Mouse (Mus musculus) liver, postnatal 0 days (tissue): ENCODE measurements around the gene Tesk2. TPM values are rescaled to one million over a fixed set of nuclear protein-coding genes. Genes with fewer than 3 reads are reported as not detected.
A peak's percentile ranks its signal among the peaks of the same experiment; 100 is the strongest.

Experiments used
- ATAC-seq: fragments of 200-750 bp; cut with Nextera tagmentation; 2 replicates; pipeline ENCODE4 v1.8.0; 2017; ENCODE audit warnings: mild to moderate bottlenecking, moderate library complexity
- DNase-seq: peaks from one replicate; pipeline ENCODE4 v3.0.0-alpha.2; 2016
- H3K27ac ChIP-seq: fragments of 300-500 bp; sonication (generic); 2 replicates; pipeline ENCODE4 v1.5.1; 2014; ENCODE audit warnings: antibody characterized with exemption, moderate library complexity, mild to moderate bottlenecking, low read depth
- H3K27me3 ChIP-seq: fragments of 300-500 bp; sonication (generic); 2 replicates; pipeline ENCODE4 v1.6.1; 2014; ENCODE audit warnings: low read length, control low read depth, mixed read lengths; ENCODE audit not compliant: insufficient read depth
- H3K36me3 ChIP-seq: fragments of 300-500 bp; sonication (generic); replicated peaks from 2 replicates; pipeline ENCODE4 v1.6.1; 2014; ENCODE audit warnings: mild to moderate bottlenecking, control low read depth, low read length, moderate library complexity, mixed read lengths; ENCODE audit not compliant: insufficient read depth
- H3K4me1 ChIP-seq: fragments of 300-500 bp; sonication (generic); 2 replicates; pipeline ENCODE4 v1.6.1; 2014; ENCODE audit warnings: antibody characterized with exemption, mild to moderate bottlenecking, control low read depth; ENCODE audit not compliant: insufficient read depth
- H3K4me2 ChIP-seq: fragments of 300-500 bp; sonication (generic); 2 replicates; pipeline ENCODE4 v1.6.1; 2014; ENCODE audit warnings: low read depth, mild to moderate bottlenecking, low read length, moderate library complexity, mixed read lengths
- H3K4me3 ChIP-seq: fragments of 300-500 bp; sonication (generic); 2 replicates; pipeline ENCODE4 v1.5.1; 2014; ENCODE audit warnings: low read depth, low read length
- H3K9ac ChIP-seq: fragments of 300-500 bp; sonication (generic); replicated peaks from 2 replicates; pipeline ENCODE4 v1.6.1; 2014; ENCODE audit warnings: mild to moderate bottlenecking, moderate library complexity
- H3K9me3 ChIP-seq: fragments of 300-500 bp; sonication (generic); 2 replicates; pipeline ENCODE4 v1.6.1; 2016; ENCODE audit warnings: mild to moderate bottlenecking, control low read depth, low read length, mixed read lengths
- CTCF ChIP-seq: sonication (generic); IDR thresholded peaks from 2 replicates; pipeline ENCODE4 v1.5.1; 2016; ENCODE audit warnings: antibody characterized with exemption, low read depth
- EP300 ChIP-seq: IDR thresholded peaks from 2 replicates; pipeline ENCODE4 v1.6.1; 2016; ENCODE audit warnings: antibody characterized with exemption, low read depth, mild to moderate bottlenecking
- WGBS: fragments of 180-500 bp; shearing (Covaris S2); extraction: QIAGEN DNeasy Blood & Tissue Kit; methylation state at CpG from one replicate; pipeline ENCODE4 v1.1.7; 2014; ENCODE audit not compliant: insufficient replicate concordance; 5-methylcytosine and 5-hydroxymethylcytosine counted together
- polyA plus RNA-seq: library from polyadenylated mRNA; unstranded; fragments of >200 nt; fragmentation: Nextera tagmentation; extraction: Ambion mirVana; gene quantifications from 2 replicates; pipeline ENCODE4 v1.2.1, GENCODE M21; 2015

Gene Tesk2
- polyA plus RNA-seq, 1 experiment from 2014 or later: 5.8 TPM

- H3K9me3 ChIP-seq: no peaks in the 10 kb centered on the region
- WGBS: under 1% methylated on average over 51 of the region's 51 CpGs
- no peak for TF ChIP-seq EP300
- no peak for TF ChIP-seq CTCF
Observed at GRCm38 (mm10) chr4:116820902-116821693, 100.3 kb downstream of the Tesk2 start.

DNA sequence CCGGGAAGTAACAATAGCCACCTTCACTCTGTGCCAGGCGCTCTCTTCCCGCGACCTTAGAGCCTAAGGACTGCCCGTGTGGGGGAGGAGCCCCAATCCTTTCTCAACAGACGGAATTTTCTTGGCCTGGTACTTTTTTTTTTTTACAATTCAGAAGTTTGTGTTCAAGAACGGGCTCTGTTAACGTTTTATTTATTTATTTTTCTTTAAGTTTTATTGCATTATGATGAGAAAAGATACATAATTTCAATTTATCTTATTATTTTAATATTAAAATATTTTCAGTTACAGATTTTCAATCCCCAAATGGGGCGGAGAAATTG lies 100.9 kb downstream of the Tesk2 start, which contains the start of gene Hpdl:
Gene Hpdl, minus strand, starts transcription at position 14 of the 323 bp plus-strand sequence.
- H3K27ac ChIP-seq: no peak within 1 kb of the TSS
- peak within 1 kb of the TSS; percentile 87 for H3K4me2 ChIP-seq
- peak within 1 kb of the TSS; percentile 65 for H3K9ac ChIP-seq
- 13% methylated on average over 9 of the region's 9 CpGs for WGBS
- no peaks in the 10 kb centered on the region for H3K9me3 ChIP-seq
- peak; percentile 38; the same call in 1 of the 2 replicates for ATAC-seq
- TF ChIP-seq CTCF: no peak
- TF ChIP-seq EP300: no peak
- H3K36me3 ChIP-seq: no peaks in the 10 kb centered on the region
- no peak for DNase-seq
- H3K4me3 ChIP-seq: peak within 1 kb of the TSS; percentile 60
- H3K27me3 ChIP-seq: peaks cover 17% of the 10 kb centered on the region
- peaks cover 18% of the 10 kb centered on the region for H3K4me1 ChIP-seq

More at GRCm38 (mm10) chr4:116820902-116821693, 100.3 kb downstream of the Tesk2 start:
- no peaks in the 10 kb centered on the region; the same call in 1 of the 2 replicates for H3K36me3 ChIP-seq
- H3K27ac ChIP-seq: no peak overlapping the region
- H3K4me1 ChIP-seq: peaks cover 18% of the 10 kb centered on the region
- peak overlapping the region; percentile 65 for H3K9ac ChIP-seq
- peak; percentile 76 for ATAC-seq
- H3K4me2 ChIP-seq: peak overlapping the region; percentile 87
- peaks cover 17% of the 10 kb centered on the region for H3K27me3 ChIP-seq
- DNase-seq: peak; percentile 77
- H3K4me3 ChIP-seq: peak overlapping the region; percentile 60

DNA sequence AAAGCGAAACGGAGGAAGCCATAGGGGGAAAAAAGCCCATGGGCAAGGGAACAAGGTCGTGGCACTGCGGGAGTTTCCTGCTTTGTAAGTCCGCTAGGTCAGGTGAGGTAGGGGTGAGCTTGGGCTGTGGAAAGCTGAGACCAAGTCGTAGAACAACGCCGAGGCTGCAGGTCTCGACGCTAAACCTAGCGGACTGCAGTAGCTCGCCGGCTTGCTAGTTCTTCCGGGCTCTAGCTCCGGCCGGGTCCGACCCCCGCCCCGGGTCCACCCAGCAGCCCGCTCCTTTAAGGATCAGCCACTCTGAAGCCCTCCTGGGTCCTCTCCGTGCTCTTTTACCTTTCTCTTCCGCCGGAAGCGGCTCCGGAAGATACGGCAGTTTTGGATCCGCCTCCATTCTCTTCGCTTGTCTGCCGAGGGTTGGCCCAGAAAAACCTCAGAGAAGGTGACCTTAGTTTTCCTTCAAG lies 103.8 kb downstream of the Tesk2 start:
- H3K27me3 ChIP-seq: peaks cover 14% of the 10 kb centered on the region
- no peaks in the 10 kb centered on the region for H3K36me3 ChIP-seq
- peak overlapping the region; percentile 73 for H3K4me3 ChIP-seq
- H3K4me2 ChIP-seq: peak overlapping the region; percentile 91
- ATAC-seq (peak; percentile 64), DNase-seq (peak; percentile 66)
- WGBS: under 1% methylated on average over 29 of the region's 29 CpGs
- peak overlapping the region; percentile 80 for H3K27ac ChIP-seq
- H3K4me1 ChIP-seq: peaks cover 18% of the 10 kb centered on the region
- peak overlapping the region; percentile 75 for H3K9ac ChIP-seq
- H3K9me3 ChIP-seq: no peaks in the 10 kb centered on the region
- TF ChIP-seq EP300 (no peak), CTCF (no peak)

GRCm38 (mm10) chr4:116827819-116828218 lies 107.1 kb downstream of the Tesk2 start:
- no peaks in the 10 kb centered on the region for H3K27me3 ChIP-seq
- H3K4me3 ChIP-seq: no peak overlapping the region
- no peak overlapping the region for H3K27ac ChIP-seq
- peaks cover 7% of the 10 kb centered on the region for H3K4me1 ChIP-seq
- H3K36me3 ChIP-seq: no peaks in the 10 kb centered on the region
- no peak for DNase-seq
- peak; percentile 64 for ATAC-seq
- H3K9me3 ChIP-seq: no peaks in the 10 kb centered on the region
- H3K4me2 ChIP-seq: no peak overlapping the region
- WGBS: 2% methylated on average over 4 of the region's 4 CpGs
- H3K9ac ChIP-seq: no peak overlapping the region
- TF ChIP-seq CTCF (peak; percentile 83), EP300 (no peak)

DNA sequence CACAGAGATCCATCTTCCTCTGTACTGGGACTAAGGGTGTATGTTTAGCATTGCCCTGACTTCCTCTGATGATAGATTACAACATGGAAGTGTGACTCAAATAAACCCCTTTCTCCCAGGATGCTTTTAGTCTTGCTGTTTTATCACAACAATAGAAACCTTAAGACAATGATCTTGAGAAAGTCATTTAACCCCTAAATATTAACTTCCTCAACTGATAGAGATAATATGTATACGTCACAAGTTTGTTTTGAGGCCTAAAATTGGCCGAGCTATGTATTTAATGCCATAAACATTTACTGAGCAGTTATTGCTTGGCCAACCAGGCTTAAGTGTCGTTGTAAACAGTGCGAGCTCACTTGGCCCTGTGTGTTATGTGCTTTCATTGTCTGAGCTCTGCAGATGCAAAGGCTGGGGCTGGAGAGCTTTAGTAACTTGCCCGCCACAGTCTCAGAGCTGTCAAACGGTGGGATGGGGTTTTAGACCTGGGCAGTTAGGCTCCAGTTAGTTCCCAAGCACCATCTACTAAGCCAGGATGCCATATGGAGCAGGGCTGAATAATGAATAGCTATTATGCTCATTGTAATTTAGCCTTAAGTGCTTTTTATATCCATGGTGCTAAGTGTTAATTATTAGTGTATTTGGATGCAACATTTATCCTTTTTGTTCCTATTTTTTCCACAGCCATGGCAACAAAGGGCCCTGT lies 108.8 kb downstream of the Tesk2 start:
- H3K4me1 ChIP-seq: peaks cover 7% of the 10 kb centered on the region
- DNase-seq (no peak), ATAC-seq (no peak)
- H3K4me2 ChIP-seq: no peak overlapping the region
- no peaks in the 10 kb centered on the region for H3K36me3 ChIP-seq
- H3K27me3 ChIP-seq: no peaks in the 10 kb centered on the region
- no peak overlapping the region for H3K4me3 ChIP-seq
- TF ChIP-seq EP300: no peak
- TF ChIP-seq CTCF: no peak
- 63% methylated on average over 6 of the region's 6 CpGs for WGBS
- no peaks in the 10 kb centered on the region for H3K9me3 ChIP-seq
- H3K27ac ChIP-seq: no peak overlapping the region
- no peak overlapping the region for H3K9ac ChIP-seq

DNA sequence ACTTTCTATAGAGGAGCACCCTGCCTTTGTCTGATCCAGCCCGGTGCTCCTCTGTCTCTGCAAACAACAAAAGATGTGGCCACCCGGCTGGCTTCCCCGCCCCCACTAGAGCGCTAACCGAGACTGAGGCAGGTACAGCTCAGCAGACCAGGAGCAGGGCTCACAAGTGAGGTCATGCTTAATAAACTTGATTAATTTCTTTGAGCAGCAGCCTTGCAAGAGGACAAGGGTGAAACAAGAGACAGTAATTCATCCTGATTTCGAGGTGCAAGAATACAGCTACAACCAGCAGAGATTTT lies 109.3 kb downstream of the Tesk2 start:
- no peaks in the 10 kb centered on the region for H3K36me3 ChIP-seq
- DNase-seq: no peak
- no peaks in the 10 kb centered on the region for H3K27me3 ChIP-seq
- H3K27ac ChIP-seq: no peak overlapping the region
- TF ChIP-seq EP300 (no peak), CTCF (no peak)
- H3K9me3 ChIP-seq: no peaks in the 10 kb centered on the region
- H3K4me3 ChIP-seq: no peak overlapping the region
- no peak for ATAC-seq
- no peak overlapping the region for H3K4me2 ChIP-seq
- 49% methylated on average over 6 of the region's 6 CpGs for WGBS
- peaks cover 5% of the 10 kb centered on the region for H3K4me1 ChIP-seq
- H3K9ac ChIP-seq: no peak overlapping the region
